Mouse (Mus musculus) stomach, embryonic 16.5 days (tissue): Measurements from ENCODE around the gene Akap2. TPM values are rescaled to one million over a fixed set of nuclear protein-coding genes. Genes with fewer than 3 reads are reported as not detected.
A peak's percentile ranks its signal among the peaks of the same experiment; 100 is the strongest.

Experiments
- ATAC-seq: fragments of 200-750 bp; cut with Nextera tagmentation; 2 replicates; pipeline ENCODE4 v1.8.0; 2017; ENCODE audit warnings: moderate number of reproducible peaks, moderate TSS enrichment; ENCODE audit not compliant: insufficient read depth, low FRiP score
- H3K27ac ChIP-seq: fragments of 300-500 bp; sonication (generic); 2 replicates; pipeline ENCODE4 v1.5.1; 2014; ENCODE audit warnings: low read length
- H3K27me3 ChIP-seq: fragments of 300-500 bp; sonication (generic); 2 replicates; pipeline ENCODE4 v1.6.1; 2014; ENCODE audit warnings: low read length, control low read depth, mixed read lengths; ENCODE audit not compliant: control insufficient read depth, insufficient read depth
- H3K36me3 ChIP-seq: fragments of 300-500 bp; sonication (generic); 2 replicates; pipeline ENCODE4 v1.6.1; 2014; ENCODE audit warnings: low read length; ENCODE audit not compliant: control insufficient read depth, insufficient read depth
- H3K4me1 ChIP-seq: fragments of 300-500 bp; sonication (generic); 2 replicates; pipeline ENCODE4 v1.6.1; 2014; ENCODE audit warnings: low read length, control low read depth, mixed read lengths; ENCODE audit not compliant: control insufficient read depth, insufficient read depth
- H3K4me2 ChIP-seq: fragments of 300-500 bp; sonication (generic); 2 replicates; pipeline ENCODE4 v1.6.1; 2014; ENCODE audit warnings: low read depth, low read length, mixed read lengths
- H3K4me3 ChIP-seq: fragments of 300-500 bp; sonication (generic); replicated peaks from 2 replicates; pipeline ENCODE4 v1.5.1; 2014; ENCODE audit warnings: mild to moderate bottlenecking, low read length
- H3K9ac ChIP-seq: fragments of 300-500 bp; sonication (generic); 2 replicates; pipeline ENCODE4 v1.6.1; 2014; ENCODE audit warnings: low read length
- H3K9me3 ChIP-seq: fragments of 300-500 bp; sonication (generic); replicated peaks from 2 replicates; pipeline ENCODE4 v1.6.1; 2016; ENCODE audit warnings: low read length, control low read depth; ENCODE audit not compliant: control insufficient read depth
- WGBS: fragments of 180-500 bp; shearing (Covaris S2); extraction: QIAGEN DNeasy Blood & Tissue Kit; methylation state at CpG from one replicate; pipeline ENCODE4 v1.1.7; 2014; 5-methylcytosine and 5-hydroxymethylcytosine counted together
- polyA plus RNA-seq: library from polyadenylated mRNA; unstranded; fragments of >200 nt; fragmentation: Nextera tagmentation; extraction: Ambion mirVana; gene quantifications from 2 replicates; pipeline ENCODE4 v1.2.1, GENCODE M21; 2015

Gene Akap2
- polyA plus RNA-seq, 1 experiment from 2014 or later: 26.5 TPM

- no peak for ATAC-seq
- no peak overlapping the region for H3K4me3 ChIP-seq
- no peaks in the 10 kb centered on the region for H3K36me3 ChIP-seq
These were observed 58.1 kb downstream of the Akap2 start for GRCm38 (mm10) chr4:57775582-57775981.

GRCm38 (mm10) chr4:57780403-57780802 is 62.9 kb downstream of the Akap2 start:
- H3K4me2 ChIP-seq: no peak overlapping the region

More at GRCm38 (mm10) chr4:57775582-57775981, 58.1 kb downstream of the Akap2 start:
- Histone ChIP-seq H3K4me1 (peaks cover 3% of the 10 kb centered on the region; the same call in 1 of the 2 replicates), H3K27ac (no peak overlapping the region), H3K9me3 (no peaks in the 10 kb centered on the region), H3K27me3 (no peaks in the 10 kb centered on the region), H3K9ac (no peak overlapping the region), H3K4me2 (no peak overlapping the region)

DNA sequence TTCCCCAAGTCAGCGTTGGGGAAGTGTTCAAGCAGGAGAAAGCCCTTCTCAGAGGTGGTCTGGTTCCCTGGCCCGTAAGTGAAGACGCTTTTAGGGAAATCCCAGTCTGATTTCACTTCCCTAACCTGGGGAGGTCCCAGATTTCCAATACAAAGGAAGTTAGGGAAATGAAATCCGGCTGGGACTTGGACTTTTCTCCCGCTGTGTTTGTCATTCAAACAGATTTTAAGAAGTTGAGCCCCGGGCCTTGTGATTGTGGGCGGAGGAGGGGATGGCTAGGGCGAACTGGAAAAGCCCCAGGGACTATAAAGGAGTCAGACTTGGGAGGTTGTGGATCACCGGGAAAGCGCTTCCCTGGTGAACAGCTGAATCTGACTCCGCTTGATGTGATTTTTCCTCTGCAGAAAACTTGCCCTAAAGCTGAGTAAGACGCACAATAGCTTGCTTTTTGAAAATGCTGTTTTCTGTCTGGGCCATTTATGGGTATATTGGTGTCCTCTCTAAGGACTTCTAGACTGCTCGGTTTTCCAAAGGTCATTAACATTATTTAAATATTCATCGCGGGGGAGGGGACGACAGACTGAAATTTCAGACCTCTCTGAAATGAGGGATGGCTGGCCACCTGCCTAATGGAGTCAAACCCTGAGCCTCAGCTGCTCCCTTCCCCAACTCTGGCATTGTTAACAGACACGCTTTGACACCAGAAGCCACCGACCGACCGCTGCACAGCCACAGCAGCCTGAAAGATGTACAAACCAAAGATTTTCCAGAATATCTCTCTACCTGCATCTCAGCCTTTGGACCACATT is 63.6 kb downstream of the Akap2 start:
- 18% methylated on average over 20 of the region's 20 CpGs for WGBS
- H3K4me3 ChIP-seq: no peak overlapping the region
- H3K9ac ChIP-seq: no peak overlapping the region
- H3K27me3 ChIP-seq: no peaks in the 10 kb centered on the region
- no peak for ATAC-seq
- H3K4me2 ChIP-seq: no peak overlapping the region
- no peak overlapping the region for H3K27ac ChIP-seq
- peaks cover 16% of the 10 kb centered on the region for H3K4me1 ChIP-seq
- no peaks in the 10 kb centered on the region for H3K9me3 ChIP-seq
- H3K36me3 ChIP-seq: no peaks in the 10 kb centered on the region

More at GRCm38 (mm10) chr4:57780403-57780802, 62.9 kb downstream of the Akap2 start:
- H3K27me3 ChIP-seq: no peaks in the 10 kb centered on the region
- no peak overlapping the region for H3K4me3 ChIP-seq
- no peak for ATAC-seq
- WGBS: 37% methylated on average over 4 of the region's 4 CpGs
- H3K27ac ChIP-seq: no peak overlapping the region
- H3K4me1 ChIP-seq: peaks cover 16% of the 10 kb centered on the region
- no peak overlapping the region for H3K9ac ChIP-seq
- no peaks in the 10 kb centered on the region for H3K9me3 ChIP-seq
- no peaks in the 10 kb centered on the region for H3K36me3 ChIP-seq

DNA sequence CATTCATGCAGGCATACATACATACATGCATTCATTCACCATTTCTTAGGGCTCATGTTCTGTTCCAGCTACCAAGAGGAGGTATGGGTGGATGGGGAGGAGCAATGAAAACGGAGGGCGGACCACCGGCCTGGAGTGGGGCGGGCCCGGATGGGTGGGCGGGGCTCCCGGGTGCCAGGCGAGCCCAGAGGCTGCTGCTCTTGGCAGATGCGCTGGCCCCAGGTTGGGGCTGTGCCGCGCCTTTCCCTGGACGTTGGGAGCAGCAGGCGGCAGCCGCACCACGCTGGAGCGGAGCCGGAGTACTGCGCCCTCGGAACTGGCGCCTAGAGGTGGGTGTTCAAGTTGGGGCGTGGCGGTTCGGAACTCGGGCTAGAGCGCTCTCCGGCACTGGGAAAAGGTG is 64.5 kb downstream of the Akap2 start:
- Histone ChIP-seq H3K36me3 (no peaks in the 10 kb centered on the region), H3K9ac (peak overlapping the region; percentile 49), H3K27ac (no peak overlapping the region), H3K4me1 (peaks cover 16% of the 10 kb centered on the region), H3K27me3 (no peaks in the 10 kb centered on the region), H3K4me3 (peak overlapping the region; percentile 42), H3K9me3 (no peaks in the 10 kb centered on the region), H3K4me2 (peak overlapping the region; percentile 58)
- ATAC-seq: peak; percentile 83
- WGBS: under 1% methylated on average over 26 of the region's 26 CpGs

DNA sequence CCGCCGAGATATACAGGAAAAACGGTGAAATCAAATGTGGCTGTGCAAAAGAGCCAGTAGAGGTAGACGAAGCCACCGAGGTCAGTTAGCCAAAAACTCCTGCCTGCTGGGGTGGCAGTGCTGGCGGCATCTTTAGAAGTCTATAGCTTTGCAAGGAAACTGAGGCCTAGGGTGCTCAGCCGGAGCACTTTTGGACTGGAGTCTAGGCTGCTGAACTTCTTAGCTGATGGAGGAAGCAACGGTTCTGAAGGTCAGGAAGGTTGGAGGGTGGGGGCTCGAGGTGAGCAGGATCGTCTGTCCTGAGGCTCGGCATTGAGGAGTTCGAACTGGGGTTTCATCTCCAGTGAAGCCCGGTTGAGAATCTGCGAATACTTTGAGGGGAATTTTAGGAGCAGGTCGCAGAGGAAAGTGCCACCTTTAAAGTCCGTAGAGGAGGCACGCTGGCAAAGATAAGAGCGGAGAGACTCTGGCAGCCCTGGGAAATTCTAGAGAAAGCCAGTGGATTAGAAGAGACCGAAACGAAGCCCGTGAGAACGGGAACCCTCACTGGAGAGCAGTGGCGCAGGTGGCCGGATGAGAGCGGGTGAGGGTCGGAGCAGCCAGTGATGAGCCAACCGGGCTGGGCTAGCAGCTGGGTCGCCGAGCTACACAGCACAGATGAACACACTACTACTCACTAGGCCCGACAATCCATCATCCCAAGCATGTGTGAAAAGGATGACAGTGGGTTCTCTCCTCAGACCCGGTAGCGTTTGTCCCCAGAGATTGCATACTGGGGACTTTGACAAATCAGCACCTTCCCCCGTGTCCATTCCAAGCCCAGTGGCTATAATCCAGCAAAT is 65.3 kb downstream of the Akap2 start:
- H3K4me1 ChIP-seq: peaks cover 16% of the 10 kb centered on the region
- ATAC-seq: no peak
- no peaks in the 10 kb centered on the region for H3K27me3 ChIP-seq
- H3K9me3 ChIP-seq: no peaks in the 10 kb centered on the region
- no peaks in the 10 kb centered on the region for H3K36me3 ChIP-seq
- no peak overlapping the region for H3K27ac ChIP-seq
- peak overlapping the region; percentile 49 for H3K9ac ChIP-seq
- 13% methylated on average over 33 of the region's 33 CpGs for WGBS
- peak overlapping the region; percentile 58 for H3K4me2 ChIP-seq
- H3K4me3 ChIP-seq: peak overlapping the region; percentile 42

DNA sequence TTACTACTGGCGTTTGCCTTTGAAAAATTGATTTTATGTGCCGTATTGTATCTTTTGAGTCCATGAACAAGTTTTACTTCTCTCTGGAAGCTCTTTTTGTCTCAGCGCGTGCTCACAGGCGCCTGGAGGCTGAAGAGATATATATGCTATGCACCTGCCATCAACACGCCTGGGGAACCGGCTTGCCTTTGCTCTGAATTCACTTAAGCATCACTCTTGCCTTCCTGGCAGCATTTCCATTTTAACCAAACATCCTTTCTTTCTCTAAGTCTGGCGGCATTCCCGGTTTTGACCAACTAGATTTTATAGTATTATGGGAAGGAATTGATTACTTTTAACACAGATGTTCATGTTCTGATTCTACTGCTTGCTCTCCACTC is 65.9 kb downstream of the Akap2 start:
- Histone ChIP-seq H3K4me3 (peak overlapping the region; percentile 42; the same call in 1 of the 2 replicates), H3K4me1 (peaks cover 16% of the 10 kb centered on the region), H3K36me3 (no peaks in the 10 kb centered on the region), H3K9ac (no peak overlapping the region), H3K27ac (no peak overlapping the region), H3K4me2 (peak overlapping the region; percentile 58; the same call in 1 of the 2 replicates), H3K27me3 (no peaks in the 10 kb centered on the region), H3K9me3 (no peaks in the 10 kb centered on the region)
- no peak for ATAC-seq
- WGBS: 34% methylated on average over 9 of the region's 9 CpGs

GRCm38 (mm10) chr4:57783853-57784600 is 66.6 kb downstream of the Akap2 start:
- Histone ChIP-seq H3K9me3 (no peaks in the 10 kb centered on the region), H3K4me3 (no peak overlapping the region), H3K4me2 (no peak overlapping the region), H3K27ac (no peak overlapping the region), H3K9ac (no peak overlapping the region), H3K4me1 (peaks cover 16% of the 10 kb centered on the region), H3K27me3 (no peaks in the 10 kb centered on the region), H3K36me3 (no peaks in the 10 kb centered on the region)
- 0 out of 2 replicates have a peak, but pooled peaks have one; percentile 4 for ATAC-seq
- 70% methylated on average over 11 of the region's 11 CpGs for WGBS

DNA sequence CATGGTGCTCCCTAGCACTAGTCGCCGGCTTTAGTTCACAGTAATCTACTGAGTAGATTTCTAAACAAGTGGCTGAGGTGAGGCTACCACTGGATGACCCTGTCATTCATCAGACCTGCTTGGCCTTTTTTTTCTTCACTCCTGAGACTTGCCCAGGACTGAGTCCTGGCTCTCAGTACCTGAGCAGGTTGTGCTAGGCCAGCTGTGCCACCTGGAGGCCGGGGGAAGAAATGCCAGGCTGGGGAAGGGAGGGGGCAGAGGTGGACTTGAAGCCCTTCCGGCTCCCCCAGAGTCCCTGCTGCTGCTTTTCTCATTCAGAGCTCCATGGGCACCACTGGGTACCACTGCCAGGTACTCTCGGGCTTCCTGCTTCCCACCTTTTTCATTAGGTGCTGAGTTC is 71.3 kb downstream of the Akap2 start:
- H3K27ac ChIP-seq: no peak overlapping the region
- H3K9ac ChIP-seq: no peak overlapping the region
- H3K9me3 ChIP-seq: no peaks in the 10 kb centered on the region
- no peak overlapping the region for H3K4me2 ChIP-seq
- WGBS: 48% methylated on average over 5 of the region's 5 CpGs
- no peak for ATAC-seq
- H3K36me3 ChIP-seq: no peaks in the 10 kb centered on the region
- H3K4me3 ChIP-seq: no peak overlapping the region
- no peaks in the 10 kb centered on the region for H3K27me3 ChIP-seq
- peaks cover 2% of the 10 kb centered on the region for H3K4me1 ChIP-seq
